Mouse (Mus musculus) left cerebral cortex, postnatal 25 days (tissue): Measurements from ENCODE around the gene Zscan5b. TPM values are rescaled to one million over a fixed set of nuclear protein-coding genes. Genes with fewer than 3 reads are reported as not detected.

Experiments
- DNase-seq, 2 experiments: peaks; one replicate each; pipeline ENCODE4 v3.0.0; 2022; ENCODE audit warnings: low spot score in 2 of 2, mixed read lengths in 1 of 2
- intact Hi-C: fragments of 180-260 bp; cut with DNase I; formaldehyde crosslinking; loops from one replicate; pipeline ENCODE4 v1.15.1; 2025
- total RNA-seq, 2 experiments: library from RNA; stranded (reverse); gene quantifications; 2 replicates each; pipeline ENCODE4 v1.2.3; 2021

The Zscan5b gene
- total RNA-seq, 2 experiments from 2014 or later: not detected

- intact Hi-C loops: no loop called here
- DNase-seq: peak; percentile 39 to 42
These were observed 64.9 kb downstream of the Zscan5b start for GRCm38 (mm10) chr7:6286921-6287531.

Other genes with a start within 250 kb of the Zscan5b start
- gene Vmn1r65, start 211.3 kb upstream of the Zscan5b start, total RNA-seq: not detected
- gene Nlrp4c, start 177.1 kb upstream of the Zscan5b start, total RNA-seq: not detected
- gene Zfp787, start 66.3 kb upstream of the Zscan5b start, total RNA-seq: 10 to 100 TPM; 25.1 to 27.3 TPM
- gene Zfp444, start 50.1 kb upstream of the Zscan5b start, total RNA-seq: 10 to 100 TPM; 56.7 to 69.6 TPM
- gene Galp, start 25.2 kb upstream of the Zscan5b start, total RNA-seq: not detected
- gene Epp13, start 30.4 kb downstream of the Zscan5b start, total RNA-seq: not detected
- 10 to 100 TPM; 11.4 to 11.7 TPM for gene Zfp667, start 64.3 kb downstream of the Zscan5b start, total RNA-seq
- 10 to 100 TPM; 10.8 to 12.4 TPM for gene Zfp583, start 109.0 kb downstream of the Zscan5b start, total RNA-seq
- gene Gm3854, start 121.5 kb downstream of the Zscan5b start, total RNA-seq: 1 to 10 TPM; 5.2 to 7.3 TPM
- 1 to 10 TPM; 3.9 to 4.6 TPM for gene Zfp78, start 141.0 kb downstream of the Zscan5b start, total RNA-seq
- 1 to 10 TPM; 6.3 to 6.4 TPM for gene Zfp28, start 161.0 kb downstream of the Zscan5b start, total RNA-seq
- 10 to 100 TPM; 15.8 to 17.0 TPM for gene Smim17, start 176.4 kb downstream of the Zscan5b start, total RNA-seq
- gene Gm20715, start 188.0 kb downstream of the Zscan5b start, total RNA-seq: under 1 TPM; 0.09 to 0.16 TPM
- 1 to 10 TPM in 1 of 2 experiments, under 1 TPM in 1; 0.46 to 1.7 TPM for gene Olfr1344, start 216.4 kb downstream of the Zscan5b start, total RNA-seq
- gene Olfr1336, start 233.9 kb downstream of the Zscan5b start, total RNA-seq: not detected
- gene Olfr1346, start 244.8 kb downstream of the Zscan5b start, total RNA-seq: not detected